Mouse (Mus musculus) liver, embryonic 14.5 days (tissue): Measurements from ENCODE around the gene Syne1. TPM values are rescaled to one million over a fixed set of nuclear protein-coding genes. Genes with fewer than 3 reads are reported as not detected.

Source experiments
- ATAC-seq: fragments of 200-750 bp; cut with Nextera tagmentation; 2 replicates; pipeline ENCODE4 v1.8.0; 2017; ENCODE audit warnings: moderate number of reproducible peaks, mild to moderate bottlenecking, moderate library complexity; ENCODE audit not compliant: insufficient read depth
- DNase-seq, 3 experiments: peaks; one replicate each; pipeline ENCODE4 v3.0.0-alpha.2; 2012 to 2013; ENCODE audit warnings: low read depth in 3 of 3, low spot score in 3 of 3
- H3K27ac ChIP-seq: fragments of 300-500 bp; sonication (generic); 2 replicates; pipeline ENCODE4 v1.5.1; 2014; ENCODE audit warnings: moderate library complexity, mild to moderate bottlenecking, control low read depth, inconsistent platforms
- H3K27me3 ChIP-seq: fragments of 300-500 bp; sonication (generic); 2 replicates; pipeline ENCODE4 v1.6.1; 2014; ENCODE audit warnings: mild to moderate bottlenecking, low read length, moderate library complexity; ENCODE audit not compliant: control insufficient read depth, insufficient read depth
- H3K36me3 ChIP-seq: fragments of 300-500 bp; sonication (generic); replicated peaks from 2 replicates; pipeline ENCODE4 v1.6.1; 2014; ENCODE audit warnings: low read depth; ENCODE audit not compliant: control insufficient read depth, insufficient read depth
- H3K4me1 ChIP-seq, 2 experiments: fragments of 200-500 bp in 1 of 2; fragments of 300-500 bp in 1 of 2; sonication (generic) in 1 of 2; replicated peaks; 2 replicates each; pipeline ENCODE4 v1.6.1; 2012 to 2014; ENCODE audit warnings: antibody characterized with exemption in 1 of 2, inconsistent platforms in 1 of 2, low read length in 1 of 2; ENCODE audit not compliant: control insufficient read depth in 2 of 2, insufficient read depth in 2 of 2
- H3K4me2 ChIP-seq: fragments of 300-500 bp; sonication (generic); 2 replicates; pipeline ENCODE4 v1.6.1; 2014; ENCODE audit warnings: low read depth, mild to moderate bottlenecking, control low read depth, moderate library complexity
- H3K4me3 ChIP-seq, 2 experiments: fragments of 200-500 bp in 1 of 2; fragments of 300-500 bp in 1 of 2; sonication (generic) in 1 of 2; 2 replicates each; pipeline ENCODE4 v1.5.1; 2012 to 2014; ENCODE audit warnings: low read depth in 2 of 2, low read length in 2 of 2, mild to moderate bottlenecking in 2 of 2, control low read depth in 1 of 2, inconsistent platforms in 1 of 2, moderate library complexity in 1 of 2; ENCODE audit not compliant: insufficient read depth in 1 of 2
- H3K9ac ChIP-seq: fragments of 300-500 bp; sonication (generic); replicated peaks from 2 replicates; pipeline ENCODE4 v1.6.1; 2014; ENCODE audit warnings: mild to moderate bottlenecking, control low read depth, moderate library complexity
- H3K9me3 ChIP-seq: fragments of 300-500 bp; sonication (generic); 2 replicates; pipeline ENCODE4 v1.6.1; 2016; ENCODE audit warnings: low read length, mixed read lengths; ENCODE audit not compliant: control insufficient read depth
- CTCF ChIP-seq: IDR thresholded peaks from 2 replicates; pipeline ENCODE4 v1.5.1; 2016; ENCODE audit warnings: antibody characterized with exemption, low read depth, control low read depth
- EP300 ChIP-seq: IDR thresholded peaks from 2 replicates; pipeline ENCODE4 v1.6.1; 2016; ENCODE audit warnings: antibody characterized with exemption, low read depth
- WGBS: fragments of 180-500 bp; shearing (Covaris S2); extraction: QIAGEN DNeasy Blood & Tissue Kit; methylation state at CpG from one replicate; pipeline ENCODE4 v1.1.7; 2014; ENCODE audit not compliant: insufficient replicate concordance; 5-methylcytosine and 5-hydroxymethylcytosine counted together
- polyA plus RNA-seq, 2 experiments: library from polyadenylated mRNA; depleted of rRNA in 1 of 2; stranded (reverse) in 1 of 2; unstranded in 1 of 2; fragments of >200 nt; fragmentation: Nextera tagmentation in 1 of 2; extraction: Ambion mirVana in 1 of 2; gene quantifications; 2 replicates each; pipeline versions ENCODE4 v1.2.1 to v1.2.3; 2012 to 2014

The Syne1 gene
- polyA plus RNA-seq, 2 experiments, result 3.1 to 3.6 TPM

DNA sequence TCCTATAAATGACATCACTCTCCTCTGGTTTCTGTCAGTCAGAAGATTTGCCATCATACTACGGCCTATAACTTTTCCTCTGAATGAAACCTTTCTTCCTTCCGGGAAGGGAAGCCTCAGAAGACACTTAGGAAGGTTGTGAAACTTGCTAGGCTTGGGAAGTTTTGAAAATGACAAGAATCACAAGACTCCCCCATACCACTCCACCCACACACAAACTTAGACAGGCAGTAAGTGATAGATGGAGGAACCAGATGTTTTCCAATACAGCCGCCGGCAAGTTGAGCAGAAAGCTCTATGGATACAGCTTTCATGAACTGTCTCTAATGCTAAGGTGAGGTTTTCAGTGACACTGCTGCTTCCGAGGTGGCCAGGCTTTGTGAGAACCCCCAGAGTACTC lies 275.5 kb downstream of the Syne1 start:
- no peak for DNase-seq
- Histone ChIP-seq H3K27me3 (no peaks in the 10 kb centered on the region), H3K4me2 (no peak overlapping the region), H3K27ac (no peak overlapping the region), H3K4me3 (no peak overlapping the region), H3K9ac (no peak overlapping the region), H3K36me3 (no peaks in the 10 kb centered on the region), H3K4me1 (no peaks in the 10 kb centered on the region), H3K9me3 (no peaks in the 10 kb centered on the region)
- WGBS, result 64% methylated on average over 5 of the region's 5 CpGs
- no peak for TF ChIP-seq CTCF
- ATAC-seq, result no peak

DNA sequence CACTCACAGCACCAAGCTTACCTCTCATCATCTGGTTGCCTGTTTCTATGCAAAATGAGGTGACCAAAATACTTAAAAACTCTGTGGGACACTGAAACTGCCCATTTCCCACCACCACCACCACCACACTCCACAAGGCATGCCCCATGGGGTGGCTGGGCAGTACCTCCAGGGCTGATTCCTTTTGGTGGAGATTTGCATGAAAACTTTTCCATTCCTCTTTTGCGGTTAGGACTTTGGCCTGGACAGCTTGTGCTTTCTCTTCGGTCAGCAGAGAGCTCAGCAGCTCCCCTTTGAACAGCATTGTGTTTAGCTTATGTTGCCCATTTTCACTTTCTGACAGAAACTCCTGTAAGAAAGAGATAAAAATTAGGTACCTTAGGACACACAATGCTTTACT lies 280.6 kb downstream of the Syne1 start:
- no peak overlapping the region for H3K4me2 ChIP-seq
- H3K27me3 ChIP-seq, result no peaks in the 10 kb centered on the region
- no peak overlapping the region for H3K27ac ChIP-seq
- WGBS, result 73% methylated on average over 2 of the region's 2 CpGs
- no peak overlapping the region for H3K9ac ChIP-seq
- H3K4me3 ChIP-seq, result no peak overlapping the region
- no peaks in the 10 kb centered on the region for H3K4me1 ChIP-seq
- ATAC-seq, result no peak
- TF ChIP-seq CTCF (no peak), EP300 (no peak)
- no peaks in the 10 kb centered on the region for H3K9me3 ChIP-seq
- no peak for DNase-seq
- no peaks in the 10 kb centered on the region for H3K36me3 ChIP-seq

DNA sequence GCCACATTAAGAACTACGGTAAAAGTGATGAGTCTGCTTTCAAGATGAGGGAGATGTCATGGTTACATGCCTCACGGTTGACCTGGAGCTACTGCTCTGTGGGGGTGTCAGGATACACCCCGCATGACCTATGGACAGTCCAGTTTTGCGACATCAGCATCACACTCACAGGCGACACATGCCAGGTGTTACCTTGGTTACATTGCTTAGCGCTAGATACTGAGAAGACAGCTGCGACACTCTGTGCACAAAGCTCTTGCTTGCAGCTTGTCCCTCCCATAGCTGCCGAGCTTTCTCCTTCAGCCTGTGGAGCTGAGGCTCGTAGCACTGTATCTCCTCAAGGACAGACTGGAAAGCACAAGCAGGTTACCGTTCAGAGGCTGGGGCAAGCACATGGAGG lies 286.9 kb downstream of the Syne1 start:
- Histone ChIP-seq H3K27me3 (no peaks in the 10 kb centered on the region), H3K36me3 (no peaks in the 10 kb centered on the region), H3K4me2 (no peak overlapping the region), H3K9me3 (no peaks in the 10 kb centered on the region), H3K4me3 (no peak overlapping the region), H3K9ac (no peak overlapping the region), H3K27ac (no peak overlapping the region), H3K4me1 (no peaks in the 10 kb centered on the region)
- TF ChIP-seq CTCF, result no peak
- no peak for TF ChIP-seq EP300
- no peak for ATAC-seq
- 67% methylated on average over 10 of the region's 10 CpGs for WGBS
- DNase-seq, result no peak

DNA sequence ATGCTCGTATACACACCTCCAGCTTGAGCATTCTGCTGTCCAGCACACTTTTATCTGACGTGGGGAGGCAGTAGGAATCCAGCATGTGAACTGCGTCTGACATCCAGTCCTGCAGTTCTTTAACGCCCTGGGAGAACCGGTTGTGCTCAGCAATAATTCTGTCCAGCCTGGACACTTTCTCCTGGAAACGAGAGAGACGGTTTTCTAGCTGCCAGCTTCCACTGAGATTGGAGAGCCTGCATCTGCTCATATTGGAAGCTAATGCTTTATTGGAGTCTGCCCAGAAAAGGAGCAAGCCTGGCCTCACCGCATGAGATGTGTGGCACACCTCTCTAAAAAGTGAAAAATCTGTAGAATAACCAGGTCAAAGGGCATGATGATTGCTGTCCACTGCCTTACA lies 288.6 kb downstream of the Syne1 start:
- WGBS, result 64% methylated on average over 8 of the region's 8 CpGs

DNA sequence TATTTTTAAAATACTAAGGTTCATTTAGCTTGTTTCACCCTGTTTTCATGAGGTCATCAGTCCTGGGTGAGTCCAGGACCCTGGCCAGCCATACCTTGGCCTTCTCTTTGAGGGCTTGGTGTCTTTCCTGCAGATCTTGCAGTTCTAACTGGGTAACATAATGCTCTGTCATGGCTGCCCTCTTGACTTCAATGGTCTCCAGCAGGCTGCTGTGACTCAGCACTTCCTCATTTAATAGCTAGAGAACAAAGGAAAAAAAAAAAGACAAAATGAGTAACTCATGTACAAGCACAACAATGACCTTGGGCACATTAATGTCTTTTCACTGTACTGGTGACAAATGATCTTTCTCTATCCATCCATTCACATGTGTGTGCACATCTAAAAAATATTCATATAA lies 294.6 kb downstream of the Syne1 start:
- Histone ChIP-seq H3K4me1 (no peaks in the 10 kb centered on the region), H3K4me3 (no peak overlapping the region), H3K9ac (no peak overlapping the region), H3K9me3 (no peaks in the 10 kb centered on the region), H3K4me2 (no peak overlapping the region), H3K36me3 (no peaks in the 10 kb centered on the region), H3K27me3 (no peaks in the 10 kb centered on the region), H3K27ac (no peak overlapping the region)
- TF ChIP-seq CTCF (no peak), EP300 (no peak)
- ATAC-seq (no peak), DNase-seq (no peak)

More for the DNA sequence above, 288.6 kb downstream of the Syne1 start:
- no peak for DNase-seq
- Histone ChIP-seq H3K27ac (no peak overlapping the region), H3K36me3 (no peaks in the 10 kb centered on the region), H3K27me3 (no peaks in the 10 kb centered on the region), H3K4me3 (no peak overlapping the region), H3K9me3 (no peaks in the 10 kb centered on the region), H3K9ac (no peak overlapping the region), H3K4me1 (no peaks in the 10 kb centered on the region), H3K4me2 (no peak overlapping the region)
- TF ChIP-seq EP300 (no peak), CTCF (no peak)
- ATAC-seq, result no peak

DNA sequence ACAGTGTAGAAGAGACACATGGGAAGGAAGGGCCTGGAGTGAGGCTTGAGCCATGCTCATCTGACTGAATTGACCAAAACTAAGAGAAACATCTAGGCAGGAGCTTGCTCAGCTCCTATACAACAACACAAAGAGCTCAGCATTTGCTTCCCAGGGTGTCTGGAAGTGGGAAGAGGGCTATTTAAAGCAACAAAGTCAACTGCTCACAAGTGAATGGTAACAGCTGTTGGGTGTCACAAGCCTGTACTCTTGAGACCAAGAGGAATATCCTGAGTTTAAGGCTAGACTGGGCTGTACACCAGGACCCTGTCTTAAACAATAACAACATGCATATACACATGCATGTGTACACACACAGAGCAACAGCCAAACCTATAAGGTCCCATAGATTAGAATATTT lies 297.5 kb downstream of the Syne1 start:
- Histone ChIP-seq H3K4me1 (no peaks in the 10 kb centered on the region), H3K27ac (no peak overlapping the region), H3K4me3 (no peak overlapping the region), H3K9me3 (no peaks in the 10 kb centered on the region), H3K27me3 (no peaks in the 10 kb centered on the region), H3K4me2 (no peak overlapping the region), H3K36me3 (no peaks in the 10 kb centered on the region), H3K9ac (no peak overlapping the region)
- TF ChIP-seq CTCF (no peak), EP300 (no peak)
- no peak for DNase-seq
- no peak for ATAC-seq
